Mouse (Mus musculus) NIH3T3 (cell line): ENCODE measurements around the gene Wsb1.
"Not testable (repeated sequence)": the region's sequence is repeated elsewhere in the genome, so short reads cannot be mapped to it uniquely, and the experiment has no call there.

Experiments used
- DNase-seq: peaks from one replicate; pipeline ENCODE4 v3.0.0-alpha.2; 2012; ENCODE audit warnings: low read depth

The Wsb1 gene

GRCm38 (mm10) chr11:79264376-79264775, 9.9 kb upstream of the Wsb1 start:
- DNase-seq = peak; percentile 55

- DNase-seq = not testable (repeated sequence)
These were observed 5.7 kb upstream of the Wsb1 start for GRCm38 (mm10) chr11:79260126-79260525.

GRCm38 (mm10) chr11:79258738-79259137, 4.3 kb upstream of the Wsb1 start:
- DNase-seq = no peak

DNA sequence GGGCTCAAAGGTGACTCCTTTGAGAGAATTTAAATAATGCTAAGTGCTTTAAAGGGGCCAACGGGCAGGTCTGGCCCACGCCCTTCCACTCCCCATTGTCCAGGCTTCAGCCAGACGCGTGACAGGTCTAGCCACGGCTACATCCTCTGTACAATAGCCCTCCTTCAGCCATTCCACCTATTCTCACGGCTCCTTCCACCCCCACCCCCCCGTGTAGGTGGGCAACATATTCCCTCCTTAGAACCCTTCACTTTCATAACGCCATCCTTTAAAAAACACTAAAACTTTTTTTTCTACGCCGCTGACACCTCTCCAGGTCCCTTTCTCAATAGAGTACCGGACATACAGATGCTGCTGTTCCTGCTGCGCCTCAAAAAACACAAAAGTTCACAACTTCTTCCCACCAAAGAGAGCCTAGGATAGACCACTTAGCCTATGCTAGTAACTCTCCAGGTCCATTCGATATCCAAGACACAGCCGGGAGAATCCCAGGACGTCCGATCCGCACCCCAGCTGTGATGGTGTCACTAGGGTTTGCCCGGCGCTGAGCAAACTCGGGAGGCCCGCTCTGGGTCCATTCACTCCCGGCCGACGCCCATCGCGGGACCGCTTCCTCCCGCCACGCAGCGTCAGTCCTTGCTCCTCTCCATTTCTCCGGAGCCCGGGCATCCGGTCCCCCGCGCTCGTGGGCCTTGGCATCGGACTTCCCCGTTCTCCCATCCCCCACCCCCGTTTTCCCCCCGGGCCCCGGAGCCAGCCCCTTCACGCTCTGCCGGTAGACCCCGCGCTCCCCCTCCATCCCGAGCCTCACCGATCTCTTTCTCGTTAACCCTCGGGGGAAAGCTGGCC, 705 bp downstream of the Wsb1 start:
- peak; percentile 65 for DNase-seq

DNA sequence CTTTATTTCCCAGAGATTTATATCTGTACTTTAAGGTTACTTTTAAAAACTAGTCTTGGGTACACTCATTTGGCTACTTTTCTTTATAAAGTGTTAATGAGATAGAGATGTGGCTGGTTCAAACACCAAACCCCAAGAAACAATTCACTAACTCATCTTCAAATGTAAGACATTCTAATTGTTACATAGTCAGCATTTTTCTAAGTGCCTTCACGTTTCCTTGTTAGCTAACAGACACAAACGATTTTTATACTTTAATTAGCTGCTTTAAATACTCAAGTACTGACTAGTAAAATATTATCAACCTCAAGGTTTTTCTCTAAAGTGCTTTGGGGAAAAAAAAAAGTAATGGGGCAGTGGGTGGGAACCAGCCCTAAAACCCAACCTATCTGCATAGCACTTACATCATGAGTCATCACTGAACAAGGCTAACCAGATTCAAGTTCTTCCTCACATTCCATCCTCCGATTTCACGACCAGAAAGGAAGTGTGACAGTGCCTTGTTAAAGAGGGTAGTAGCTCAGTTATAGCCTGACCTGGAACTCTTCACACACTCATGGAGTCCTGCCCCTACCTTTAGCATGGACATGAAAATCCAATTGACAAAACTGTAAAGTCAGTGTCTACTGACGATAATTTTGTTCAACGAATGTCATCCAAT, 1.5 kb downstream of the Wsb1 start:
- peak; percentile 72 for DNase-seq

DNA sequence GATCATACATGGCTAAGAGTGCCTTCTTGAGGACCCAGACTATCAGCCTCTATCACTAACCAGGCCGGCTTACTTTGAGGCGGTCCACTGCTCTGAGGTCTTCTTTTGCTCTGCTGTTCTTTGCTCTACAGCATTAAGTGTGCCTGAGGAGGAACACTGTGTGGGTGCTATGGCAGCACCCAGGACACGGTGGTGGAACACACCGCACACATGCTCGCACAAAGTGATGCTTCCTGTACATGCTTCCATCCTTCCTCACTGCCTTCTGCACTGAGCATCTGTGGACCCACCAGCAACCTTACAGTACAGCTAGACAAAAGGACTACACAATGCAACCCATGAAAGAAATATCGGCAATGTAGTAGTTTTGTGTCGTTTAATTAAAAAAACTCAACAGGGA, 15.4 kb downstream of the Wsb1 start:
- DNase-seq = no peak

- peak; percentile 92 for DNase-seq
These were observed 16.1 kb downstream of the Wsb1 start for GRCm38 (mm10) chr11:79238398-79238752.

DNA sequence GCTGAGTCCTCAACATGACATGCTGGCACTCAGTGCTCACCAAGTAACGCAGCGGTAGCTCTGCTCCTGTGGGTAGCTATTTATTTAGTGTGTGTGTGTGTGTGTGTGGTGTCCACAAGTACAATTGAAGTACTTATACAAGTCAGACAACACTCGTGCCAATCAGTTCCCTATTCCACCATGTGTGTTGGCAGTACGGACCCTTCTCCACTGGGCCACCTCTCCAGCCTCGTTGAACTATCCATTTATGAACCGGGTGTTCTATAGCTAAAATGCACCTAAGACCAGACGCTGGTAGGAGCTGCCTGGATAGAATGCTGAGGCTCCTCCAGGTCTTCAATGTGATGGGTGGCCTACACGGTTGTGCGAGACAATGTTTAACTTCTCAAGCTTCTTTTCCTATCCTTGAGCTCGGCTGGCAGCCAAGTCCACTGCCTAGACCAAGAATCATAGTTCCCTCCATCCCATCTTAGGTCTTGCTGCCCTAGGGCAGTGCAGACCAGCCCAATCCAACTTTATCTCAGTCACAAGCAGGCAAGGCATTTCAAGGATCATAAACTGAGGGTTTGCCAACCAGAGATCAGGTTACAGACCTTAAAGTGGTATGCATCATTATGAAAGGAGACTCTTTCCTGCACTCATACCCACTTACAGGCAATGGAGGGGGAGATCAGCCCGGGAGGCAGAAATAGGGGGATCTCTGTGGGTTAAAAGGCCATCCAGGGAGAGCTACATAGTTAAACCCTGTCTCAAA, 16.6 kb downstream of the Wsb1 start:
- DNase-seq = peak; percentile 76

DNA sequence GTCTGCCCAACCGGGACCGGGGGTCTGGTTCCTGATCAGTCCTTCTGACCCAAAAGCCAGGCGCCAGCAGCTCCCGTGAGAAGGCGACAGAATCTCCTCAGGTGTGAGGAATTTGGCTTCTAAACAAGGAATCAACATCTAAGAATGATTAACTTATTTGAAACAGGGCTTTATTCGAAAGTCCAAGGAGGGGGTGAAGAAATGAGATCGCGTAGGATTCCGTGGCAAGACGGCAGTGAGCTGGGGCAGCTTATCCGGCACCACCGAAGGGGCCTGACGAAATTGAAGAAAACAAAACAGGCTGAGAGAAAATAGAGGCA, 24.3 kb downstream of the Wsb1 start:
- no peak for DNase-seq

DNA sequence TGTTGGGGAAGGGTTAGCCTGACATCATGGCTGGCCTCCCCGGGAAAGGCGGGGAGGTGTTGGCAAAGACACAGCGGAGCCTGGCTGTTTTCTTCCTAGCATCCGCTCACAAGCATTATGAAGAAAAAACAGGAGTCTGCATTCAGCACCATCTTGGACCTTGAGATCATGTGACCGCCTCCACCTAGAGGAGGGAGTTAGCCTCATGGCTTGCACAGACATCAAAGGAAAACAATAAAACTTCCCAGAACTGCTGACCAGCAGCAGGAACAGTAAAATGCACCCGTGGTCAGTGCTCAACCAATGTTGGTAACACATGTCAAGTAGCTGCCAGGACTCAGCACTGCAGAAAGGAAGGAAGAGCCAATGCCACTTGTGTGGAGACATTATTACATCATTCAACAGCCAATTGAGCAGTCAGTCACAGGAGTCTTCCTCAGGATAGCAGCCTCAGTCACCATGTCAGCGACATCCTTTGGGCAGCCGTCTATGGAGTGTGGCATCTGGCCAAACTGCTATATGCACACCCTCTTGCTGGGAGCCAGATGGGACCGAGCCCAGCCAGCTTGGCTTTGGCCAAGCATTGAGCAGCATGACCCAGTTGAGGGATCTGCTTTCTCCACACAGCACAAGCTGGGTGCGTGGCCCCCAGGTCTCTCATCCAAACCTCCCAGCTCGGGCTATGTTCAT, 24.8 kb downstream of the Wsb1 start:
- peak; percentile 53 for DNase-seq

DNA sequence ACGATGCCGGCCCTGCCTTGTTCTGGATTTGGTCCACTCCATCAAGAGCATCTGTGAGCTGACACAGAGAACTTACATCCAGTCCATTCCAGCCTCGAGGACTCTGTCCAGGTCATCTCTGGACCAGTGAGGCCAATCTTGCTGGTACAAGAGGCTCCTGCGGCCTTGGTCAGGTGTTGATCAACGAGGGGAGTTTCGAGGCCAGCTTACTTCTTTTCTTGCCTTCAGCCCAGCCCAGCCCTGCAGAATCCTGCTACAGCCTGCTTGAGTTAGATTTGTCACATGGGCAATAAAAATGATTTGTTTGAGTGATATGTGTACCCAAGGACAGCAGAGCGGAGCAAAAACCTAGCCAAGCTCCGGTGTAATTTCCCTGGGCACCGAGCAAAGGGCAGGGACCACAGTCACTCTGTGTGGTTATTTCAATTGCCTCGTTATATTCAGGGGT, 25.4 kb downstream of the Wsb1 start:
- DNase-seq = no peak

- no peak for DNase-seq
These were observed 26.4 kb downstream of the Wsb1 start for GRCm38 (mm10) chr11:79228089-79228488.

- DNase-seq = peak; percentile 24
These were observed 28.9 kb downstream of the Wsb1 start for GRCm38 (mm10) chr11:79225371-79226155.

DNA sequence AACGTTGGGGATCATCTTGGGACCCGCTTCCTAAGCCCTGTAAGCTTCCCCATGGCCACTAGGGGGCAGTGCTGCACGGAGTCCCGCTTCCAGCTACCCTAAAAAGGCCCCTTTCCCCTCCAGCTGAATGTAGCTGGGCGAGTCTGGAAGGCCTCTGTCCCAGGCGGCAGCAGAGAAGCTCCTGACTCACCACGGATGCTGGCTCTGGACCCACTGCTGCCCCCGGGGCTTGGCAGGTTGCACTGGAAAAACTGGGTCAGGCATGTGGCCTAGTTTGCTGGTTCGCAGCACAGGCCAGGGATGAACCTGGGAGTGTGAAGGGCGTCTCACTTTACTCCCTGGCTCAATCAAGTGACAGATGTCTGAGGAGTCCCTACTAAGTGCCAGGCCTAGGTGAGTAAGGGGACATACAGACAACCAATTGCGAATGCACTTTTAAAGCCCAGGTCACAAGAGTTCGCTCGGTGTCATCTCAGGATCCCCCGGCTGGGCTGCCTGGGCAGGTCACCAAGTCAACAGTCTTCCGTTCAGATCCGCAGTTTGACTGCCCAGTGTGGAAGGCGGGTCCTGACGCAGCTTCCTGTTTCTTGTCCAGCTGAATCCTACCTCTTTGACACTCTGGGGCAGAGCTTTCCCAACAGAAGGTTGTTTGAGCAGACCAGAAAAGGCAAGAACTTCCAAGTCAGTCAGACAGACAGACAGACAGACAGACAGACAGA, 29.8 kb downstream of the Wsb1 start:
- DNase-seq = peak; percentile 99

- peak; percentile 41 for DNase-seq
These were observed 31.1 kb downstream of the Wsb1 start for GRCm38 (mm10) chr11:79223420-79223819.

DNA sequence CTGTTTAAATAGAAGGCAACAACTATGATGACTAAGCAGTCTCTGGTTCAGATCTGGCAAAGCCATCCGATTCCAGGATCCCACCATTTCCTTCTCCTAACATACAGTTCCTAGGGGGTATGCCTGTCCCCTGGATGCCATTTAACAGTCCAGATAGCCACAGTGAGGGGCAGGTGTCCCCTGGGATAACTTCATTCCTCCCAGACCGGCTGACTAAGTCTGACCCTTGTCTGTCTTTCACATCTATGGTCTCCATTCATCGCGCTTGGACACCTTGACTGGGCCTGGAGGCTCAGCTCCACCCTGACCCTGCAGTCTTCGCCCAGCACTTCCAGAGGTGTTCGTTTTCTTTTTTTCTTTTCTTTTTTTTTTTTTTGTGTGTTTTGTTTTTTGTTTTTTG, 31.8 kb downstream of the Wsb1 start:
- DNase-seq = no peak

- no peak for DNase-seq
These were observed 32.8 kb downstream of the Wsb1 start for GRCm38 (mm10) chr11:79221641-79222040.

- peak; percentile 45 for DNase-seq
These were observed 35.4 kb downstream of the Wsb1 start for GRCm38 (mm10) chr11:79218936-79219626.

DNA sequence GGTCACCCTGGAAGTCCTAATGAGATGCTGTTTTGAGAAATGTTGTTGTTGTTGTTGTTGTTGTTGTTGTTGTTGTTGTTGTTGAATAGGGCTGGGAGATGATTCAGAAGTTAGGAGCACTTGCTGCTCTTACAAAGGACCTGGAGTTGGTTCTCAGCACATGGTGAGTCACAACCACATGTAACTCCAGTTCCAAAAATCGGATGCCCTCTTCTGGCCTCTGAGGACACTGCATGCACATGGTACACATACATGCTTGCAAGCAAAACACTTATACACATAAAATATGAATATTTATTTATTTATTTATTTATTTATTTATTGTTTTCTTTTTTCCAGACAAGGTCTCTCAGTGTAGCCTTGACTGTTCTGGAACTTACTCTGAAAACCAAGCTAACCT, 36.4 kb downstream of the Wsb1 start:
- peak; percentile 38 for DNase-seq

DNA sequence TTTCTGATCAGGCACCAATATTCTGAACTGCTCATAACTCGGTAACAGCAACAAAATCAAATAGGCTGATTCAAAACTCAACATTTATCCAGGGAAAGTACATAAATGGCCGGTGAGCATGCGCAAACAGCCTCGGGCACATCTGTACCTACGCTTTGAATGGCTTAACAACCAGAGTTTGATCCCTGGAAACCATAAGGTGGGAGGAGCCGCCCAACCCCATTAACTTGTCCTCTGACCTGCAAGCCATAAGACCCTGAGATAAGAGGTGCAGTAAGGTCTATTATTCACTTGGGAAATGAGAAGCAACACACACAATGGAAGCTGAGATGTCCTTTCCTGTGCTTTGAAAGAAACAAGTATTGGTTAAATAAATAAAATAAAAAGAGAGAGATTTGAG, 37.3 kb downstream of the Wsb1 start:
- no peak for DNase-seq
